Mouse (Mus musculus) thymus, adult 2 months (tissue): ENCODE results near the gene Stambpl1.

ENCODE experiments used
- CTCF ChIP-seq: fragments of 200-500 bp; IDR thresholded peaks from 2 replicates; pipeline ENCODE4 v1.5.1; 2012; ENCODE audit warnings: mild to moderate bottlenecking, control low read depth, low read length, moderate library complexity, borderline replicate concordance; ENCODE audit not compliant: control insufficient read depth, poor library complexity, insufficient read depth; ENCODE audit errors: extremely low read depth
- POLR2A ChIP-seq: fragments of 200-500 bp; IDR thresholded peaks from 2 replicates; pipeline ENCODE4 v1.6.1; 2012; ENCODE audit warnings: mild to moderate bottlenecking, low read length, control low read depth, moderate library complexity; ENCODE audit not compliant: control insufficient read depth, poor library complexity, insufficient read depth; ENCODE audit errors: extremely low read depth

GRCm38 (mm10) chr19:34165891-34166290, 26.1 kb upstream of the Stambpl1 start, which contains the start of gene Ankrd22:
- TF ChIP-seq POLR2A: no peak
- TF ChIP-seq CTCF: no peak
